Mouse (Mus musculus) heart, embryonic 16.5 days (tissue): Measurements from ENCODE around the gene Col4a3bp. TPM values are rescaled to one million over a fixed set of nuclear protein-coding genes. Genes with fewer than 3 reads are reported as not detected.

Experiments
- ATAC-seq: fragments of 200-750 bp; cut with Nextera tagmentation; replicated peaks from 2 replicates; pipeline ENCODE4 v1.8.0; 2017; ENCODE audit warnings: moderate number of reproducible peaks; ENCODE audit not compliant: insufficient read depth, low FRiP score; ENCODE audit errors: extremely low read depth
- H3K27ac ChIP-seq: fragments of 300-500 bp; sonication (generic); 2 replicates; pipeline ENCODE4 v1.5.1; 2014; ENCODE audit warnings: mild to moderate bottlenecking, low read length, control low read depth, moderate library complexity
- H3K27me3 ChIP-seq: fragments of 300-500 bp; sonication (generic); 2 replicates; pipeline ENCODE4 v1.6.1; 2014; ENCODE audit warnings: low read length, mixed read lengths; ENCODE audit not compliant: control insufficient read depth, insufficient read depth
- H3K36me3 ChIP-seq: fragments of 300-500 bp; sonication (generic); 2 replicates; pipeline ENCODE4 v1.6.1; 2014; ENCODE audit not compliant: control insufficient read depth, insufficient read depth
- H3K4me1 ChIP-seq: fragments of 300-500 bp; sonication (generic); 2 replicates; pipeline ENCODE4 v1.6.1; 2014; ENCODE audit warnings: low read length, mixed read lengths; ENCODE audit not compliant: control insufficient read depth, insufficient read depth
- H3K4me2 ChIP-seq: fragments of 300-500 bp; sonication (generic); 2 replicates; pipeline ENCODE4 v1.6.1; 2014; ENCODE audit warnings: low read depth, mild to moderate bottlenecking, control low read depth, low read length
- H3K4me3 ChIP-seq: fragments of 300-500 bp; sonication (generic); 2 replicates; pipeline ENCODE4 v1.5.1; 2014; ENCODE audit warnings: mild to moderate bottlenecking, control low read depth, low read length
- H3K9ac ChIP-seq: fragments of 300-500 bp; sonication (generic); 2 replicates; pipeline ENCODE4 v1.6.1; 2014; ENCODE audit warnings: low read length, control low read depth
- H3K9me3 ChIP-seq: fragments of 300-500 bp; sonication (generic); replicated peaks from 2 replicates; pipeline ENCODE4 v1.6.1; 2016; ENCODE audit warnings: low read length; ENCODE audit not compliant: control insufficient read depth
- WGBS: fragments of 180-500 bp; shearing (Covaris S2); extraction: QIAGEN DNeasy Blood & Tissue Kit; methylation state at CpG from one replicate; pipeline ENCODE4 v1.1.7; 2014; 5-methylcytosine and 5-hydroxymethylcytosine counted together
- polyA plus RNA-seq: library from polyadenylated mRNA; unstranded; fragments of >200 nt; fragmentation: Nextera tagmentation; extraction: Ambion mirVana; gene quantifications from 2 replicates; pipeline ENCODE4 v1.2.1, GENCODE M21; 2015

Gene Col4a3bp
- polyA plus RNA-seq, 1 experiment from 2014 or later, result 8.7 TPM

GRCm38 (mm10) chr13:96680163-96681087 lies 138.0 kb downstream of the Col4a3bp start:
- Histone ChIP-seq H3K9ac (no peak overlapping the region), H3K27me3 (no peaks in the 10 kb centered on the region), H3K4me1 (no peaks in the 10 kb centered on the region), H3K27ac (no peak overlapping the region), H3K9me3 (no peaks in the 10 kb centered on the region), H3K36me3 (no peaks in the 10 kb centered on the region), H3K4me3 (no peak overlapping the region), H3K4me2 (no peak overlapping the region)
- WGBS, result 61% methylated on average over 9 of the region's 9 CpGs
- no peak for ATAC-seq

DNA sequence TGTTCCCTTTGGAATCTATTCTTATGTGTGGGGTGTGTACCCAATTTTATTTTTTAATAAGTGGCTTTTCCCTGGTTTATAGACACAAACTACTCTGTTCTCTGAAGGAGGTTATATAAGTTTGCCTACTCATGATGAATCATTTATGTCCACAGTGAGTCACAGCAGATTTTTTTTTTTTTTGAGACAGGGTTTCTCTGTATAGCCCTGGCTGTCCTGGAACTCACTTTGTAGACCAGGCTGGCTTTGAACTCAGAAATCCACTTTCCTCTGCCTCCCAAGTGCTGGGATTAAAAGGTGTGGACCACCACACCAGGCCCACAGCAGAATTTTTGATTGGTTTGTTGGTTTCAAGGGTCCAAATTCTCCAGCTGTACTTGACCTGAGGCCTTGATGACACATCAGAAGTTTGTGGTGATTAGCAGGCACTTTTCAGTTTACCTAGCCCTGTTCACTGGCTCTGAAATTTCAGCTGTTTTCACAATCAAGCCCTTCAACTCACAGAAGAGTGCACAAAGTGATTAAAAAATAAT lies 138.7 kb downstream of the Col4a3bp start:
- no peak overlapping the region for H3K9ac ChIP-seq
- H3K36me3 ChIP-seq, result no peaks in the 10 kb centered on the region
- no peaks in the 10 kb centered on the region for H3K9me3 ChIP-seq
- no peak overlapping the region for H3K4me3 ChIP-seq
- H3K4me2 ChIP-seq, result no peak overlapping the region
- no peak for ATAC-seq
- no peak overlapping the region for H3K27ac ChIP-seq
- H3K27me3 ChIP-seq, result no peaks in the 10 kb centered on the region
- no peaks in the 10 kb centered on the region for H3K4me1 ChIP-seq

- Histone ChIP-seq H3K27me3 (no peaks in the 10 kb centered on the region), H3K4me3 (no peak overlapping the region), H3K4me1 (no peaks in the 10 kb centered on the region), H3K9me3 (no peaks in the 10 kb centered on the region), H3K4me2 (no peak overlapping the region), H3K36me3 (no peaks in the 10 kb centered on the region), H3K9ac (no peak overlapping the region), H3K27ac (no peak overlapping the region)
- no peak for ATAC-seq
- WGBS, result 49% methylated on average over 5 of the region's 5 CpGs
Measured at GRCm38 (mm10) chr13:96684779-96685178, 142.4 kb downstream of the Col4a3bp start.

GRCm38 (mm10) chr13:96687261-96687660 lies 144.8 kb downstream of the Col4a3bp start:
- H3K9me3 ChIP-seq, result no peaks in the 10 kb centered on the region
- no peak for ATAC-seq
- no peak overlapping the region for H3K9ac ChIP-seq
- H3K4me3 ChIP-seq, result no peak overlapping the region
- no peak overlapping the region for H3K27ac ChIP-seq
- 78% methylated on average over 9 of the region's 9 CpGs for WGBS
- H3K4me2 ChIP-seq, result no peak overlapping the region
- no peaks in the 10 kb centered on the region for H3K27me3 ChIP-seq
- H3K4me1 ChIP-seq, result no peaks in the 10 kb centered on the region
- no peaks in the 10 kb centered on the region for H3K36me3 ChIP-seq

Other genes starting within 250 kb of the Col4a3bp start
- gene Poc5, start 154.3 kb upstream of the Col4a3bp start, polyA plus RNA-seq, result 10.4 and 11.5 TPM in 2 replicates
- gene Ankdd1b, start 71.4 kb upstream of the Col4a3bp start, polyA plus RNA-seq, result 0.95 and 1.2 TPM in 2 replicates
- not detected in 2 replicates for gene Gm17622, start 51.9 kb upstream of the Col4a3bp start, polyA plus RNA-seq
- gene Polk, start within 50 bp of the Col4a3bp start, polyA plus RNA-seq, result 6.5 and 7.3 TPM in 2 replicates
- 27.6 and 29.7 TPM in 2 replicates for gene Hmgcr, start 128.3 kb downstream of the Col4a3bp start, polyA plus RNA-seq
- not detected in 2 replicates for gene Ankrd31, start 205.7 kb downstream of the Col4a3bp start, polyA plus RNA-seq